Mouse (Mus musculus): ENCODE measurements at regions not wholly inside any gene's neighbourhood (a gene's known extent, or its start where the extent isn't known, plus 50 kb on each side); places are given as distances from the start of the nearest gene placed in this dataset.

DNA sequence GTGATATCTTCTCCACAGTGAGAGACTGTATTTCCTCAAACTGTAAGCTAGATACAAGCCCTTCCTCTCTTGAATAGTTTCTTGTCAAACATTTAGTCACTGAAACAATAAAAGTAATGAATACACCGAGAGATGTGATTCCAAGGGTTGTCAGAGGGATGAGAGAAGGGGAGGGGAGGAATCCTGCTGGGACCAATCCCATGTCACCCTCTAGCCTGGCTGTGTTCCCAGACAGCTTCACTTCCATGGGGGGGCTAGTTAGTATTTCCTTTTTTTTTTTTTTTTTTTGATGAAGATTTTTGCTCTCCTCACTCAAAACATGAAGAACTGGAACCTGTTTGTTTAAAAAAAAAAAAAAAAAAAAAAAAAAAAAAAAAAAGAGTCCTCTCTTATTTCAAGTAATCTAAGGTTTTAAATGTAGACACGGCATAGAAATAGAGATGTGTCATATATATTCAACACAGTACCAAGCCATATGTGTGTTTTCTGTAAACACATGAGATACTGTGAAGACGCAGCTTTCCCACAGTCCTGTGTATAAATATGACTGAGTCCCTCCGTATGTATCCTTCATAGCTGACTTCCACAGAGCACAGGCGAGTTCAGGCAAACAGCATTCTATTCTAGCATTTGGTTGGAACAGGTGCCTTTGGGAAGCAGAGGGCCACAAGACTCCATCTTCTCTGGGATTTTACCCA, 51.9 kb upstream of the Agap1 start:
- TF ChIP-seq CTCF (IDR thresholded peaks at IDR 0.05; ENCODE audit: low read depth) (no peak), EP300 (IDR thresholded peaks at IDR 0.05; ENCODE audit: low read depth) (no peak)
